ENCODE assay signal across 9 mouse cellular contexts in the genomic region with DNA sequence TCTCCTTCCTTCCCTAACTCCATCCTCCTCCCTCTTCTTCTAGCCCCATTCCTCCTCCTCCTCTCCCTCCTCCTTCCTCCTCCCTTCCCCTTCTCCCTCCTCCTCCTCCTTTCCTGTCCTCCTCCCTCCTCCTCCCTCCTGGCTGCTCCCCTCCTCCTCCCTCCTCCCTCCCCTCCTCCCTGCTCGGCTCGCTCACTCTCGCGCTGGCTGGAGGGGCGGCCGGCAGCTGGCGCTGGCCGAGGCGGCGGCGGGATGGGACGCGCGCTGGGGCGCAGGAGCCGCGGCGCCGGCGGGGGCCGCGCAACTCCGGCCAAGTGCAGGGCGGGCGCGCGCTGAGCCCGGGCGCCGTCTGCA. TPM values are rescaled to one million over a fixed set of nuclear protein-coding genes. Genes with fewer than 3 reads are reported as not detected.
DNase-seq lines count a peak whose midpoint lies in the region; ATAC-seq lines count a peak whose summit lies in the region.
"Had no signal": no experiment of that assay in that cellular context is flagged by ENCODE, and none has a peak within 500 bp of the region (broad histone marks: within the 10 kb centered on the region; RNA-seq: fewer than 3 reads in every experiment).

No protein-coding gene starts in this region.

- peak; percentile 49; the same call in 1 of the 2 replicates for ATAC-seq in midbrain, embryonic 16.5 days

- H3K27me3 ChIP-seq in midbrain, embryonic 16.5 days (ENCODE audit: control insufficient read depth, insufficient read depth, low read depth, low read length) = peaks cover 3% of the 10 kb centered on the region

- DNase-seq in adrenal gland, postnatal 14 days = peak; percentile 23
- no peak for DNase-seq in adrenal gland, postnatal 36 days
- DNase-seq in ES-CJ7 (ENCODE audit: low read depth, low spot score) = peak; percentile 67
- peak; percentile 58 to 74 for DNase-seq in frontal cortex, postnatal 36 days (ENCODE audit: low spot score in 2 of 2)
- DNase-seq in left cerebral cortex, adult 8-10 months (ENCODE audit: low spot score in 2 of 2) = peak; percentile 40 to 65
- DNase-seq in cerebellum, adult 9-11 months = no peak
- no peak for DNase-seq in testis, postnatal 10 days (ENCODE audit: low spot score)

- H3K27ac ChIP-seq in midbrain, embryonic 16.5 days (ENCODE audit: low read length) = peak overlapping the region; percentile 83
- H3K27ac ChIP-seq: macrophage had no signal

- under 1% methylated on average over 23 of the region's 30 CpGs for WGBS in midbrain, embryonic 16.5 days

- peak overlapping the region; percentile 65 for H3K4me3 ChIP-seq in midbrain, embryonic 16.5 days (ENCODE audit: low read depth, low read length)

- no peaks in the 10 kb centered on the region for H3K36me3 ChIP-seq in midbrain, embryonic 16.5 days (ENCODE audit: control insufficient read depth, insufficient read depth, low read length)

- H3K4me2 ChIP-seq in midbrain, embryonic 16.5 days (ENCODE audit: low read length) = peak overlapping the region; percentile 68

- H3K9me3 ChIP-seq in midbrain, embryonic 16.5 days (replicated peaks; ENCODE audit: control insufficient read depth, low read length, poor library complexity, severe bottlenecking) = no peaks in the 10 kb centered on the region

- H3K4me1 ChIP-seq in midbrain, embryonic 16.5 days (ENCODE audit: control insufficient read depth, insufficient read depth, low read length) = peaks cover 26% of the 10 kb centered on the region; the same call in 1 of the 2 replicates

- H3K9ac ChIP-seq in midbrain, embryonic 16.5 days (ENCODE audit: low read depth, low read length) = peak overlapping the region; percentile 81

RNA-seq across cellular contexts. Expression of a gene that starts 0.6 kb away (rescaled TPM):
- total RNA-seq in adrenal gland, postnatal 14 days (2021) = 0.74 and 1.4 TPM in 2 replicates
- under 1 TPM; 0.76 to 0.95 TPM for total RNA-seq in adrenal gland, postnatal 36 days (2021)
- total RNA-seq in left cerebral cortex, adult 8-10 months (2022) = 100 to 1,000 TPM; 123 to 141 (median 129) TPM
- polyA plus RNA-seq in midbrain, embryonic 16.5 days (2015; fragmentation: Nextera tagmentation; extraction: Ambion mirVana) = 5.5 and 6.6 TPM in 2 replicates
- polyA plus RNA-seq: macrophage had no signal

RNA-seq across cellular contexts. Expression of a gene that starts 56.6 kb away (rescaled TPM):
- 25.4 and 27.3 TPM in 2 replicates for total RNA-seq in adrenal gland, postnatal 14 days (2021)
- 100 to 1,000 TPM in 1 of 2 experiments, 10 to 100 TPM in 1; 96.1 to 101 TPM for total RNA-seq in adrenal gland, postnatal 36 days (2021)
- total RNA-seq in left cerebral cortex, adult 8-10 months (2022) = 10 to 100 TPM; 40.9 to 49.1 (median 44.4) TPM
- 100 and 125 TPM in 2 replicates for polyA plus RNA-seq in midbrain, embryonic 16.5 days (2015; fragmentation: Nextera tagmentation; extraction: Ambion mirVana)

Comparison
In these comparisons a context has a peak if more than half of its experiments do, and no peak if none do; other contexts are left out.
1. DNase-seq: peak in adrenal gland, postnatal 14 days (single experiment), ES-CJ7 (single experiment), frontal cortex, postnatal 36 days (2 of 2) and left cerebral cortex, adult 8-10 months (2 of 2); none in adrenal gland, postnatal 36 days (0 of 2), cerebellum, adult 9-11 months (single experiment) and testis, postnatal 10 days (single experiment).
2. RNA of a gene that starts 0.6 kb away (total RNA-seq): 123 to 141 TPM in left cerebral cortex, adult 8-10 months; 0.76 to 0.95 TPM in adrenal gland, postnatal 36 days and 0.74 to 1.4 TPM in adrenal gland, postnatal 14 days; every median in the first group is over 10 times any median in the second.